Mouse (Mus musculus) hindlimb bud, embryonic 11.5 days (tissue): ENCODE results near the gene C130026I21Rik.

Source experiments
- DNase-seq: peaks from one replicate; pipeline ENCODE4 v3.0.0-alpha.2; 2012; ENCODE audit warnings: low read depth, low spot score; ENCODE audit errors: extremely low spot score

Gene C130026I21Rik

DNA sequence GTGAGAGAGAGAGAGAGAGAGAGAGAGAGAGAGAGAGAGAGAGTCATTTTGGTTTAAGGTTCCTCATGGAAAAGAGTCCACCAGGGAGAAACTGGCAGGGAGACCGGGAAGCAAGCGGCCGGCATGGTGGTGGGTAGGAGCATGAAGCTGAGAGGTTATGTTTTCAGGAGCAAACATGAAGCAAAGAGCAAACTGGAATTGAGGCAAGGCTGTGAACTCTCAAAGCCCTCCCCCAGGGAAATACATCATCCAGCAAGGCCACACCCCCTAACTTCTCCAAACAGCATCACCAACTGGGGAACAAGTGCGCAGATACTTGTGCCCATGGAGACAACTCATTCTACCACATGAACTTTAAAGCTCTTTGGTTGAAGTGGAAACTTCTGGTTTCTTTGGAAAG lies 326.8 kb downstream of the C130026I21Rik start:
- DNase-seq = no peak
